Mouse (Mus musculus) C2C12 (cell line): ENCODE measurements around the gene Sycp3.

ENCODE experiments used
- CEBPB ChIP-seq: IDR thresholded peaks from one replicate; pipeline ENCODE4 v1.6.1; 2011; ENCODE audit warnings: low read depth, mild to moderate bottlenecking, control low read depth, moderate library complexity
- CTCF ChIP-seq: IDR thresholded peaks from one replicate; pipeline ENCODE4 v1.5.1; 2011; ENCODE audit not compliant: control insufficient read depth, insufficient read depth, insufficient read length
- FOSL1 ChIP-seq: IDR thresholded peaks from one replicate; pipeline ENCODE4 v1.8.0; 2011; ENCODE audit warnings: mild to moderate bottlenecking, low read length; ENCODE audit not compliant: poor library complexity, insufficient read depth, severe bottlenecking
- MAX ChIP-seq: IDR thresholded peaks from one replicate; pipeline ENCODE4 v1.6.1; 2011; ENCODE audit warnings: mild to moderate bottlenecking, control low read depth
- MYOG ChIP-seq: IDR thresholded peaks from one replicate; pipeline ENCODE4 v1.6.1; 2011; ENCODE audit not compliant: control insufficient read depth, insufficient read length; ENCODE audit errors: extremely low read depth
- USF1 ChIP-seq: IDR thresholded peaks from one replicate; pipeline ENCODE4 v1.6.1; 2011; ENCODE audit warnings: low read depth, mild to moderate bottlenecking, control low read depth, moderate library complexity

DNA sequence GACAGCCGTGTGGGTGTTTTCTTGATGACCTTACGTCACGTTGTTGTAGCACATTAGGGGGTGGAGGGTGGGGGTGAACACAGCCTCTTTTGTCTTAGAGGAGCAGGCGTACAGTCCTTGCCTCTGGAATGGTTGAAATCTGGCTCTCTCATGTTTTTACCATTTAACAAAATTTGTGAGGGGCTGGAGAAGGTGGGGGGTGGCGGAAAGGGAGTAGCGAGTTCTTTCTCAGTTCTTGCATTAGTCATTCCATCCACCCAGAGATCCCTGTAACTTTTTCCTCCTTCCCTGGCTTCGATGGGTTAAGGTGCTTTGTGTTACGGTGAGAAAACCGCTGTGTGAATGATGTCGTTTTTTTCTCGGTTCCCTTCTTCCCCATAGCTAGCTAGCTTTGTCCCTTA is 39.2 kb upstream of the Sycp3 start:
- TF ChIP-seq FOSL1 (no peak), CTCF (no peak), USF1 (no peak), MAX (no peak), CEBPB (no peak), MYOG (no peak)
